Mouse (Mus musculus) erythroblast, embryonic 14.5 days (primary cell): ENCODE results near the gene Foxe1.

Source experiments
- GATA1 ChIP-seq: IDR thresholded peaks from 2 replicates; pipeline ENCODE4 v1.6.1; 2012; ENCODE audit warnings: low read length, inconsistent platforms, mixed read lengths
- TAL1 ChIP-seq: IDR thresholded peaks from 3 replicates; pipeline ENCODE4 v1.6.1; 2012; ENCODE audit warnings: low read length, inconsistent platforms, mixed read lengths

GRCm38 (mm10) chr4:46374455-46374854, 31.0 kb downstream of the Foxe1 start:
- TF ChIP-seq TAL1 (no peak), GATA1 (no peak)
